Mouse (Mus musculus) limb, embryonic 15.5 days (tissue): Measurements from ENCODE around the gene Golga1. TPM values are rescaled to one million over a fixed set of nuclear protein-coding genes. Genes with fewer than 3 reads are reported as not detected.
"Not testable (repeated sequence)": the region's sequence is repeated elsewhere in the genome, so short reads cannot be mapped to it uniquely, and the experiment has no call there.

Experiments
- ATAC-seq: fragments of 200-750 bp; cut with Nextera tagmentation; 2 replicates; pipeline ENCODE4 v1.8.0; 2017; ENCODE audit warnings: low read depth, moderate TSS enrichment; ENCODE audit not compliant: insufficient number of reproducible peaks, low FRiP score, low TSS enrichment
- H3K27ac ChIP-seq: fragments of 300-500 bp; sonication (generic); 2 replicates; pipeline ENCODE4 v1.5.1; 2015; ENCODE audit warnings: moderate library complexity, mild to moderate bottlenecking, inconsistent platforms
- H3K27me3 ChIP-seq: fragments of 300-500 bp; sonication (generic); 2 replicates; pipeline ENCODE4 v1.6.1; 2015; ENCODE audit warnings: inconsistent platforms
- H3K36me3 ChIP-seq: fragments of 300-500 bp; sonication (generic); 2 replicates; pipeline ENCODE4 v1.6.1; 2015; ENCODE audit warnings: inconsistent platforms
- H3K4me1 ChIP-seq: fragments of 300-500 bp; sonication (generic); 2 replicates; pipeline ENCODE4 v1.6.1; 2015; ENCODE audit warnings: inconsistent platforms
- H3K4me2 ChIP-seq: fragments of 300-500 bp; sonication (generic); 2 replicates; pipeline ENCODE4 v1.6.1; 2015; ENCODE audit warnings: mild to moderate bottlenecking, inconsistent platforms
- H3K4me3 ChIP-seq: fragments of 300-500 bp; sonication (generic); 2 replicates; pipeline ENCODE4 v1.5.1; 2015; ENCODE audit warnings: mild to moderate bottlenecking, inconsistent platforms
- H3K9ac ChIP-seq: fragments of 300-500 bp; sonication (generic); 2 replicates; pipeline ENCODE4 v1.6.1; 2015; ENCODE audit warnings: inconsistent platforms
- H3K9me3 ChIP-seq: fragments of 300-500 bp; sonication (generic); 2 replicates; pipeline ENCODE4 v1.6.1; 2016; ENCODE audit warnings: inconsistent platforms
- WGBS: fragments of 180-500 bp; shearing (Covaris S2); methylation state at CpG from one replicate; pipeline ENCODE4 v1.1.7; 2015; 5-methylcytosine and 5-hydroxymethylcytosine counted together
- polyA plus RNA-seq: library from polyadenylated mRNA; unstranded; fragments of >200 nt; fragmentation: Nextera tagmentation; extraction: Ambion mirVana; gene quantifications from 2 replicates; pipeline ENCODE4 v1.2.1, GENCODE M21; 2015

The Golga1 gene
- polyA plus RNA-seq = 29.3 and 29.6 TPM in 2 replicates

- H3K27ac ChIP-seq = peak within 1 kb of the TSS; percentile 95
- H3K4me1 ChIP-seq = peaks cover 6% of the 10 kb centered on the region; the same call in 1 of the 2 replicates
- no peaks in the 10 kb centered on the region for H3K27me3 ChIP-seq
- peak; percentile 95 for ATAC-seq
- peaks cover 10% of the 10 kb centered on the region for H3K36me3 ChIP-seq
- peak within 1 kb of the TSS; percentile 67 for H3K4me2 ChIP-seq
- no peaks in the 10 kb centered on the region for H3K9me3 ChIP-seq
- peak within 1 kb of the TSS; percentile 91 for H3K9ac ChIP-seq
- WGBS = under 1% methylated on average over 50 of the region's 50 CpGs
- peak within 1 kb of the TSS; percentile 97 for H3K4me3 ChIP-seq
These were observed at the start of gene Golga1 for GRCm38 (mm10) chr2:39065400-39065987. Gene Golga1, minus strand, starts transcription at chr2:39065541.

- H3K27me3 ChIP-seq = no peaks in the 10 kb centered on the region
- no peak overlapping the region for H3K4me2 ChIP-seq
- H3K4me3 ChIP-seq = no peak overlapping the region
- peaks cover 47% of the 10 kb centered on the region for H3K36me3 ChIP-seq
- no peaks in the 10 kb centered on the region for H3K4me1 ChIP-seq
- H3K27ac ChIP-seq = no peak overlapping the region
- no peaks in the 10 kb centered on the region for H3K9me3 ChIP-seq
- 93% methylated on average over 7 of the region's 7 CpGs for WGBS
- ATAC-seq = no peak
- no peak overlapping the region for H3K9ac ChIP-seq
These were observed 48.8 kb upstream of the Golga1 start for GRCm38 (mm10) chr2:39114093-39114492.

- H3K9ac ChIP-seq = no peak overlapping the region
- no peak for ATAC-seq
- no peak overlapping the region for H3K4me2 ChIP-seq
- H3K27me3 ChIP-seq = no peaks in the 10 kb centered on the region
- H3K36me3 ChIP-seq = peaks cover 30% of the 10 kb centered on the region
- H3K4me3 ChIP-seq = no peak overlapping the region
- no peaks in the 10 kb centered on the region for H3K4me1 ChIP-seq
- H3K27ac ChIP-seq = no peak overlapping the region
- no peaks in the 10 kb centered on the region for H3K9me3 ChIP-seq
These were observed 45.2 kb upstream of the Golga1 start for GRCm38 (mm10) chr2:39110514-39110913.

DNA sequence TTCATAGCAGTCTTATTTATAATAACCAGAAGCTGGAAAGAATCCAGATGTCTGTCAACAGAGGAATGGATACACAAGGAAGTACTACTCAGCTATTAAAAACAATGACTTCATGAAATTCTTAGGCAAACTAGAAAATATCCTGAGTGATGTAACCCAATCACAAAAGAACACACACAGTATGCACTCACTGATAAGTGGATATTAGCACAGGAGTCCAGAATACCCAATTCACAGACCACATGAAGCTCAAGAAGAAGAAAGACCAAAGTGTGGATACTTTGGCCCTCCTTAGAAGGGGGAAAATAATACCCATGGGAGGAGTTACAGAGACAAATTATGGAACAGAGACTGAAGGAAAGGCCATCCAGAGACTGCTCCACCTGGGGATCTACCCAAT, 44.4 kb upstream of the Golga1 start:
- H3K9ac ChIP-seq, ATAC-seq, H3K9me3 ChIP-seq, H3K27ac ChIP-seq, H3K4me1 ChIP-seq, H3K4me2 ChIP-seq, H3K4me3 ChIP-seq, H3K27me3 ChIP-seq: not testable (repeated sequence)
- peaks cover 26% of the 10 kb centered on the region; the same call in 1 of the 2 replicates for H3K36me3 ChIP-seq

- ATAC-seq, H3K4me2 ChIP-seq, H3K9me3 ChIP-seq, H3K4me3 ChIP-seq, H3K9ac ChIP-seq, H3K27me3 ChIP-seq, H3K27ac ChIP-seq, H3K4me1 ChIP-seq: not testable (repeated sequence)
- peaks cover 42% of the 10 kb centered on the region for H3K36me3 ChIP-seq
- WGBS = 90% methylated on average over 1 of the region's 1 CpGs
These were observed 34.6 kb upstream of the Golga1 start for GRCm38 (mm10) chr2:39099951-39100350.

GRCm38 (mm10) chr2:39097993-39098392, 32.7 kb upstream of the Golga1 start:
- H3K4me3 ChIP-seq = no peak overlapping the region
- no peaks in the 10 kb centered on the region for H3K9me3 ChIP-seq
- H3K36me3 ChIP-seq = peaks cover 38% of the 10 kb centered on the region
- no peaks in the 10 kb centered on the region for H3K4me1 ChIP-seq
- H3K4me2 ChIP-seq = no peak overlapping the region
- H3K9ac ChIP-seq = no peak overlapping the region
- H3K27me3 ChIP-seq = no peaks in the 10 kb centered on the region
- no peak for ATAC-seq
- no peak overlapping the region for H3K27ac ChIP-seq

DNA sequence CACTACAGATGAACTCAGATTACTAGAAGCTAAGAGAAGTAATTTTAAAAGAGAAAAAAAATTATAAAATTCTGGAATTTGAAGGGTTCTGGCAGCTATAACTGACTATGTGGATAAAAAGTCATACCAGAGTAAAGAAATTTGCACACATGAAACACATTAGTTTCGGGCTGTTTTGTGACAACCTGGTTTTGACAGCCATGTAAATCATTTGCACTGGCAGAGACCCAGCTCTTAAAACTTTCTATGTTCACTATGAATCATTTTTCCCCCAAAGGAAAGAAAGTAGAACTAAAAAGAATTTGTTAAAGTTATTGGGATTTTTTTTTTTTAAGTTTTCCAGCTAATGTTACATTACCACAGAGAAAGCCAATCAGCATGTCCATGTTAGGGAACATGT, 26.6 kb upstream of the Golga1 start:
- Histone ChIP-seq H3K9ac (no peak overlapping the region), H3K27me3 (no peaks in the 10 kb centered on the region), H3K36me3 (peaks cover 28% of the 10 kb centered on the region; the same call in 1 of the 2 replicates), H3K4me3 (no peak overlapping the region), H3K4me2 (no peak overlapping the region), H3K4me1 (no peaks in the 10 kb centered on the region), H3K27ac (no peak overlapping the region), H3K9me3 (no peaks in the 10 kb centered on the region)
- ATAC-seq = no peak
- WGBS = 43% methylated on average over 1 of the region's 1 CpGs

DNA sequence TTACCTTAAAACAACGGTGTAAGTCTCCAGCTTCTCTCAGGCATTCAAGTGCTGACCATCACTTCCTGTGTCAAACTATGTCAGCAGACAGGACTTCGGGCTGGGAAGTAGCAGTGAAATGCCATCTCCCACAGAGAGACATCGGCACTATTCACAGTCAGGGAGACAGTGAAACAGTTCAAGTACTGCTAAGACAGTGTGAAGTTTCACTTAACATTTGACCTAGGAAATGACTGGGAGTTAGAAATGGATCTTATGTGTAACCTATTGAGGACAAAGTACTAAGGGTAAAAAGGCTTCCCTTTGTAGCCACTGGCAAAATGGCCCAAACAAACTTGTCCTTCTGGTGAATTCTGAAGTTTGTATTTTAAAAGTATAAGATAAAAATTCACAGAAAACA, 17.4 kb upstream of the Golga1 start:
- H3K4me1 ChIP-seq = no peaks in the 10 kb centered on the region
- ATAC-seq = no peak
- H3K9ac ChIP-seq = no peak overlapping the region
- no peak overlapping the region for H3K27ac ChIP-seq
- H3K4me2 ChIP-seq = no peak overlapping the region
- H3K36me3 ChIP-seq = peaks cover 49% of the 10 kb centered on the region
- H3K27me3 ChIP-seq = no peaks in the 10 kb centered on the region
- no peaks in the 10 kb centered on the region for H3K9me3 ChIP-seq
- 87% methylated on average over 3 of the region's 3 CpGs for WGBS
- no peak overlapping the region for H3K4me3 ChIP-seq

- no peak overlapping the region for H3K4me2 ChIP-seq
- no peak overlapping the region for H3K27ac ChIP-seq
- no peaks in the 10 kb centered on the region for H3K27me3 ChIP-seq
- no peak for ATAC-seq
- H3K4me3 ChIP-seq = no peak overlapping the region
- no peaks in the 10 kb centered on the region for H3K36me3 ChIP-seq
- no peaks in the 10 kb centered on the region for H3K9me3 ChIP-seq
- no peak overlapping the region for H3K9ac ChIP-seq
- H3K4me1 ChIP-seq = no peaks in the 10 kb centered on the region
These were observed 5.3 kb upstream of the Golga1 start for GRCm38 (mm10) chr2:39070666-39071065.

DNA sequence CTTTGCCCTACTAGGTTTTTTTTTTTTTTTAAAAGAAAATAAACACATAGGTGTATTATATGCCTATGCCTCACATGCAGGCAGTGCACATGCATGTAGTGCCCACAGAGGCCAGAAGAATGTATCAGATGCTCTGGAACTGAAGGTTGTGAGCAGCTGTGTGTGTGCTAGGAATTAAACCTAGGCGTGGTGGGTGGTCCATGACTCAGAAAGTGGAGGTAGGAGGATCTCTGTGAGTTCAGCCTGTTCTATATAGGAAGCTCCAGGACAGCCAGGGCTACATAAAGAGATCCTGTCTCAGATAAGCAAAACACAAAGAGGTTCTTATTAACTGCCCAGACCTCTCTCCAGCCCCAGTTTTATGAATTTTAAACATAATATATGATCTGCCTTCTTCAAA, 3.8 kb upstream of the Golga1 start:
- 63% methylated on average over 1 of the region's 1 CpGs for WGBS
- no peak overlapping the region for H3K9ac ChIP-seq
- no peaks in the 10 kb centered on the region for H3K27me3 ChIP-seq
- H3K4me2 ChIP-seq = no peak overlapping the region
- H3K4me1 ChIP-seq = peaks cover 5% of the 10 kb centered on the region; the same call in 1 of the 2 replicates
- H3K36me3 ChIP-seq = no peaks in the 10 kb centered on the region
- ATAC-seq = no peak
- H3K27ac ChIP-seq = no peak overlapping the region
- H3K9me3 ChIP-seq = no peaks in the 10 kb centered on the region
- H3K4me3 ChIP-seq = no peak overlapping the region

DNA sequence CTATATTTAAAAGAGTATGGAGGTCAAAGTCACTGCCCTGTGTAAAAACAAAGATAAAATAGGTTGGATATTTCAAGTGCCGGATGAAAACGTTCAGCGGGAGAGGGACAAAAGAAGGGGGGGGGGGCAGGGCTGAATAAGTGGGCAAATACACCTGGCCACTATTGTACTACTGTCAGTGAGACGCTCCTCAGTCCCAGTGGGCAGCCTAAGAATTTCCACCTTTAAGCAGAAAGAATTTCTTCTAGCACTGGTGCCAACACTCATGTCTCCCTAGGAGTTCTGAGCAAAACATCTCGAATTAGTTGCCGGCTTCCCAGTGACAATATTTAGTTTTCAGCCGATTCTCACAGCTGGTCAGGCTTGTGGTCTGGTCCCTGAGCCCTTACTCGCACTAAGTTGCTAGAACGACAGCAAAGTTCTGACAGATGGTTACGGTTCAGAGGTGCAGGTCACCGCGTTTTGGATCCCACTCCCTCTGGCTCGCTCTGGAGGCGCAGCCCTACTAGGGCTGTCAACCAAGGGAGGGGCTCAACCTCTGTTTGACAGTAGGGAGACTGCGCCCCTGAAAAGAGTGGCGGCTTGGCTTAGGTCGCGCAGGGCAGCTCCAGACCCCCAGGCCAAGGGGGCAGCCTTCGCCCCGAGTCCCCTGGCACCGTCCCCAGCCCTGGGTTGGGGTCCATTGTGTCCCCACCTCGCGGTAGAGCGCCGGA, 498 bp downstream of the Golga1 start:
- peak overlapping the region; percentile 67 for H3K4me2 ChIP-seq
- peaks cover 6% of the 10 kb centered on the region; the same call in 1 of the 2 replicates for H3K4me1 ChIP-seq
- peaks cover 17% of the 10 kb centered on the region for H3K36me3 ChIP-seq
- no peaks in the 10 kb centered on the region for H3K9me3 ChIP-seq
- 5% methylated on average over 25 of the region's 25 CpGs for WGBS
- peak overlapping the region; percentile 97 for H3K4me3 ChIP-seq
- no peaks in the 10 kb centered on the region for H3K27me3 ChIP-seq
- H3K9ac ChIP-seq = peak overlapping the region; percentile 91
- peak overlapping the region; percentile 95 for H3K27ac ChIP-seq
- ATAC-seq = peak; percentile 71

DNA sequence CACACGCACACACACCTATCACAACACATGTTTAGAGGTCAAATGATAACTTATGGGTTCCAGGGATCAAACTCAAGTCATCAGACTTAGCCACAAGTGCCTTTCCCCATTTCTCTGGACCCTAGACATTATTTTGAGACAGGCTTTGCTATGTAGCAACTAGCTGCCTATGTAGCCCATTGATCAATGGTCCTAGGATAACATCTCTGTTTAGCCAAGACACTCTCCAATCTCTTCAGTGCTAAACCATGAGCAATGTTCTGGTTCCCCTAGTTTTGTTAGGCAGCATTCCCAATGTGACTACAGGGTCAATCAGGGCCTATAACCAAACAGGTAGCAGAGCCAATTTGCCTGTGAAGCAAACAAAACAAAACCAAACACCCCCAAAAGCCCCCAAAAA, 16.8 kb downstream of the Golga1 start:
- ATAC-seq = no peak
- Histone ChIP-seq H3K36me3 (peaks cover 59% of the 10 kb centered on the region), H3K9me3 (no peaks in the 10 kb centered on the region), H3K4me2 (no peak overlapping the region), H3K27me3 (no peaks in the 10 kb centered on the region), H3K9ac (no peak overlapping the region), H3K4me3 (no peak overlapping the region), H3K27ac (no peak overlapping the region), H3K4me1 (no peaks in the 10 kb centered on the region)
- WGBS = 92% methylated on average over 1 of the region's 1 CpGs
